Mouse (Mus musculus) right cerebral cortex, postnatal 25 days (tissue): Measurements from ENCODE around the gene Dnpep.

ENCODE experiments used
- DNase-seq: peaks from one replicate; pipeline ENCODE4 v3.0.0; 2022

Gene Dnpep

GRCm38 (mm10) chr1:75262969-75263951 is 54.5 kb downstream of the Dnpep start:
- peak; percentile 72 for DNase-seq

- DNase-seq, result no peak
Observed at GRCm38 (mm10) chr1:75261278-75261677, 56.5 kb downstream of the Dnpep start.
